Mouse (Mus musculus) liver, postnatal 0 days (tissue): Measurements from ENCODE around the gene Ifitm1. TPM values are rescaled to one million over a fixed set of nuclear protein-coding genes. Genes with fewer than 3 reads are reported as not detected.

Source experiments
- ATAC-seq: fragments of 200-750 bp; cut with Nextera tagmentation; 2 replicates; pipeline ENCODE4 v1.8.0; 2017; ENCODE audit warnings: mild to moderate bottlenecking, moderate library complexity
- DNase-seq: peaks from one replicate; pipeline ENCODE4 v3.0.0-alpha.2; 2016
- H3K27ac ChIP-seq: fragments of 300-500 bp; sonication (generic); 2 replicates; pipeline ENCODE4 v1.5.1; 2014; ENCODE audit warnings: antibody characterized with exemption, moderate library complexity, mild to moderate bottlenecking, low read depth
- H3K27me3 ChIP-seq: fragments of 300-500 bp; sonication (generic); 2 replicates; pipeline ENCODE4 v1.6.1; 2014; ENCODE audit warnings: low read length, control low read depth, mixed read lengths; ENCODE audit not compliant: insufficient read depth
- H3K36me3 ChIP-seq: fragments of 300-500 bp; sonication (generic); replicated peaks from 2 replicates; pipeline ENCODE4 v1.6.1; 2014; ENCODE audit warnings: mild to moderate bottlenecking, control low read depth, low read length, moderate library complexity, mixed read lengths; ENCODE audit not compliant: insufficient read depth
- H3K4me1 ChIP-seq: fragments of 300-500 bp; sonication (generic); 2 replicates; pipeline ENCODE4 v1.6.1; 2014; ENCODE audit warnings: antibody characterized with exemption, mild to moderate bottlenecking, control low read depth; ENCODE audit not compliant: insufficient read depth
- H3K4me2 ChIP-seq: fragments of 300-500 bp; sonication (generic); 2 replicates; pipeline ENCODE4 v1.6.1; 2014; ENCODE audit warnings: low read depth, mild to moderate bottlenecking, low read length, moderate library complexity, mixed read lengths
- H3K4me3 ChIP-seq: fragments of 300-500 bp; sonication (generic); 2 replicates; pipeline ENCODE4 v1.5.1; 2014; ENCODE audit warnings: low read depth, low read length
- H3K9ac ChIP-seq: fragments of 300-500 bp; sonication (generic); replicated peaks from 2 replicates; pipeline ENCODE4 v1.6.1; 2014; ENCODE audit warnings: mild to moderate bottlenecking, moderate library complexity
- H3K9me3 ChIP-seq: fragments of 300-500 bp; sonication (generic); 2 replicates; pipeline ENCODE4 v1.6.1; 2016; ENCODE audit warnings: mild to moderate bottlenecking, control low read depth, low read length, mixed read lengths
- CTCF ChIP-seq: sonication (generic); IDR thresholded peaks from 2 replicates; pipeline ENCODE4 v1.5.1; 2016; ENCODE audit warnings: antibody characterized with exemption, low read depth
- EP300 ChIP-seq: IDR thresholded peaks from 2 replicates; pipeline ENCODE4 v1.6.1; 2016; ENCODE audit warnings: antibody characterized with exemption, low read depth, mild to moderate bottlenecking
- WGBS: fragments of 180-500 bp; shearing (Covaris S2); extraction: QIAGEN DNeasy Blood & Tissue Kit; methylation state at CpG from one replicate; pipeline ENCODE4 v1.1.7; 2014; ENCODE audit not compliant: insufficient replicate concordance; 5-methylcytosine and 5-hydroxymethylcytosine counted together
- polyA plus RNA-seq: library from polyadenylated mRNA; unstranded; fragments of >200 nt; fragmentation: Nextera tagmentation; extraction: Ambion mirVana; gene quantifications from 2 replicates; pipeline ENCODE4 v1.2.1, GENCODE M21; 2015

The Ifitm1 gene
- polyA plus RNA-seq, result 33.4 and 38.6 TPM in 2 replicates

GRCm38 (mm10) chr7:140966921-140967320 is at the start of gene Ifitm1:
Ifitm1 (plus strand) TSS chr7:140967221.
- DNase-seq (no peak), ATAC-seq (no peak)
- Histone ChIP-seq H3K4me2 (no peak within 1 kb of the TSS), H3K9me3 (no peaks in the 10 kb centered on the region), H3K4me3 (no peak within 1 kb of the TSS), H3K4me1 (peaks cover 6% of the 10 kb centered on the region; the same call in 1 of the 2 replicates), H3K27me3 (no peaks in the 10 kb centered on the region), H3K36me3 (no peaks in the 10 kb centered on the region), H3K27ac (no peak within 1 kb of the TSS), H3K9ac (no peak within 1 kb of the TSS)
- no peak for TF ChIP-seq CTCF
- TF ChIP-seq EP300, result no peak
- 73% methylated on average over 4 of the region's 4 CpGs for WGBS

- Histone ChIP-seq H3K27me3 (peaks cover 27% of the 10 kb centered on the region), H3K4me1 (peaks cover 11% of the 10 kb centered on the region), H3K9ac (no peak overlapping the region), H3K4me3 (no peak overlapping the region), H3K4me2 (no peak overlapping the region), H3K27ac (no peak overlapping the region), H3K9me3 (no peaks in the 10 kb centered on the region), H3K36me3 (no peaks in the 10 kb centered on the region; the same call in 1 of the 2 replicates)
- ATAC-seq, result no peak
- no peak for TF ChIP-seq EP300
- TF ChIP-seq CTCF, result no peak
- 33% methylated on average over 4 of the region's 4 CpGs for WGBS
- no peak for DNase-seq
Measured at GRCm38 (mm10) chr7:140919911-140920310, 47.1 kb upstream of the Ifitm1 start.

- Histone ChIP-seq H3K4me1 (peaks cover 11% of the 10 kb centered on the region), H3K36me3 (no peaks in the 10 kb centered on the region; the same call in 1 of the 2 replicates), H3K9ac (no peak within 1 kb of the TSS), H3K4me2 (no peak within 1 kb of the TSS), H3K9me3 (no peaks in the 10 kb centered on the region), H3K27ac (no peak within 1 kb of the TSS), H3K4me3 (no peak within 1 kb of the TSS), H3K27me3 (peaks cover 27% of the 10 kb centered on the region)
- no peak for TF ChIP-seq EP300
- TF ChIP-seq CTCF, result no peak
- 57% methylated on average over 8 of the region's 8 CpGs for WGBS
- DNase-seq, result no peak
- ATAC-seq, result no peak
Measured at GRCm38 (mm10) chr7:140920418-140921029, 46.5 kb upstream of the Ifitm1 start, which contains the start of gene Nlrp6. Nlrp6 (plus strand) TSS chr7:140920902.

- Histone ChIP-seq H3K27me3 (peaks cover 27% of the 10 kb centered on the region), H3K27ac (no peak overlapping the region), H3K36me3 (no peaks in the 10 kb centered on the region; the same call in 1 of the 2 replicates), H3K9me3 (no peaks in the 10 kb centered on the region), H3K4me1 (peaks cover 11% of the 10 kb centered on the region), H3K4me2 (no peak overlapping the region), H3K9ac (no peak overlapping the region), H3K4me3 (no peak overlapping the region)
- ATAC-seq (no peak), DNase-seq (no peak)
- TF ChIP-seq EP300 (no peak), CTCF (no peak)
- 33% methylated on average over 22 of the region's 22 CpGs for WGBS
Measured at GRCm38 (mm10) chr7:140921225-140921975, 45.6 kb upstream of the Ifitm1 start.

- Histone ChIP-seq H3K9ac (no peak overlapping the region), H3K27ac (no peak overlapping the region), H3K9me3 (no peaks in the 10 kb centered on the region), H3K4me3 (peak overlapping the region; percentile 27), H3K36me3 (no peaks in the 10 kb centered on the region; the same call in 1 of the 2 replicates), H3K27me3 (peaks cover 27% of the 10 kb centered on the region), H3K4me2 (peak overlapping the region; percentile 59), H3K4me1 (peaks cover 11% of the 10 kb centered on the region)
- ATAC-seq (peak; percentile 81), DNase-seq (peak; percentile 72)
- TF ChIP-seq CTCF, result no peak
- no peak for TF ChIP-seq EP300
- WGBS, result 2% methylated on average over 49 of the region's 49 CpGs
Measured at GRCm38 (mm10) chr7:140922398-140923069, 44.5 kb upstream of the Ifitm1 start.
